Mouse (Mus musculus): ENCODE data around the gene Ccdc138.
"Not testable (repeated sequence)": the region's sequence is repeated elsewhere in the genome, so short reads cannot be mapped to it uniquely, and the experiment has no call there.

Gene Ccdc138

GRCm38 (mm10) chr10:58497320-58498284 lies at the start of gene Ccdc138:
TSS of gene Ccdc138 (plus strand) at chr10:58497948.
- peak; percentile 96 to 97 for DNase-seq

DNA sequence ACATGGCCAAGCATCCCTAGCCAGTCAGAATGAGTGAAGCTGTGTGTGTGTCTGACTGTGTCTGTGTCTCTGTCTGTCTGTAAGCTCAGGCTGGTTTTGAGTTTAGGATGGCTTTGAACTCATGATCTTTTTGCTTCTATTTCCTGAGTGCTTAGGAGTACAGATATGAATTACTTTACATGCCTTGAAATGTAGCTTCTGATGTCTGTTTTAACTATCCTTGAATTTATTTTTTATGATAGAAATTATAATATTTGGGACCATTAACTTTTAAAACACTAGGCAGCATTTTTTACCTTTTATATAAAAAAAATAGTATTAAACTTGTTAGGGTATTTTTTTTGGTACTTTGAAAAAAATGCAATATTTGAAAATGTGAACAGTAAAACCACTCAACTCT lies 46.2 kb upstream of the Ccdc138 start:
- no peak for DNase-seq

GRCm38 (mm10) chr10:58452185-58452584 lies 45.6 kb upstream of the Ccdc138 start:
- DNase-seq: no peak

GRCm38 (mm10) chr10:58459896-58460295 lies 37.9 kb upstream of the Ccdc138 start:
- DNase-seq: no peak

- no peak for DNase-seq
These were observed 20.5 kb upstream of the Ccdc138 start for GRCm38 (mm10) chr10:58477086-58477755.

DNA sequence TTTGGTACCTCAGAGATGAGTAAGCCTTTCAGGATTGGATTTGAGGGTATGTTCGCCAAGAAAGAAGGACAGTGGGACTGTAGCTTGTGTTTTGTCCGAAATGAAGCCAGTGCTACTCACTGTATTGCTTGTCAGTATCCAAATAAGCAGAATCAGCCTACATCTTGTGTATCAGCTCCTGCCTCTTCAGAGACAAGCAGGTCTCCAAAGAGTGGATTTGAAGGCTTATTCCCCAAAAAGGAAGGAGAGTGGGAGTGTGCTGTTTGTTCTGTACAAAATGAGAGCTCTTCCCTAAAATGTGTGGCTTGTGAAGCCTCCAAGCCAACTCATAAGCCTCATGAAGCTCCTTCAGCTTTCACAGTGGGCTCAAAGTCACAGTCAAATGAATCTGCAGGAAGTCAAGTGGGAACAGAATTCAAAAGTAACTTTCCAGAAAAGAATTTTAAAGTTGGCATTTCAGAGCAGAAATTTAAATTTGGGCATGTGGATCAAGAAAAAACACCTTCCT lies 19.6 kb upstream of the Ccdc138 start:
- DNase-seq: no peak

- DNase-seq: no peak
These were observed 17.7 kb upstream of the Ccdc138 start for GRCm38 (mm10) chr10:58479954-58480490.

DNA sequence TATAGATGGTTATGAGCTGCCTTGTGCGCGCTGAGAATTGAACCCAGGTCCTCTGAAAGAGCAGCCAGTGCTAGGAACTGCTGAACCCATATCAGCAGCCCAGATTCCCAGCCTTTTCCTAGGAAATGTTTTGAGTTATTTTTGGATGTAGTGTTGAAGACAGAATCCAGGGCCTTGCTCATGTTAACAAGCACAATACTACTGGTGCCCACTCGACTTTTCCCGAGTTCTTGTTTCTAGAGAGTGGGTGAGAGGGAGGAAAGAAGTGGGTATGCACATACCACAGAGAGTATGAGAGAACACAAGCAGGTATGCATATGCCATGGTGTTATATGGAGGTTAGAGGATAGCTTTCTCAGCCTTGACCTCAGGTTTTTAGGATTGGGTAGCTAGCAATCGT lies 6.7 kb upstream of the Ccdc138 start:
- DNase-seq: no peak

- DNase-seq: no peak
These were observed 2.1 kb upstream of the Ccdc138 start for GRCm38 (mm10) chr10:58495637-58496036.

DNA sequence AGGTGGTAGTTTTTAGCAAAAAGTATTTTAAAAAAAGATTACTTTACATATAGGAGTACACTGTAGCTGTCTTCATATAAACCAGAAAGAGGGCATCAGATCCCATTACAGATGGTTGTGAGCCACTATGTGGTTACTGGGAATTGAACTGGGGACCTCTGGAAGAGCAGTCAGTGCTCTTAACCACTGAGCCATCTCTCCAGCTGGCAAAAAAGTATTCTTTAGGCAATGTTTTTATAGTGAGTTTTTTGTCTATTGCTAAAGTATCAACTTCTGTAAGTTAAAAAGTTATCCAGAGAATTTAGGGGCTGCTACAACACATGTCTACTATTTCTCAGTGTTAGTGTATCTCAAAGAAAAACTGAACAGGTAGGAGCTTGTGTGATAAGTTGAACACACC lies 1.0 kb upstream of the Ccdc138 start:
- DNase-seq: no peak

DNA sequence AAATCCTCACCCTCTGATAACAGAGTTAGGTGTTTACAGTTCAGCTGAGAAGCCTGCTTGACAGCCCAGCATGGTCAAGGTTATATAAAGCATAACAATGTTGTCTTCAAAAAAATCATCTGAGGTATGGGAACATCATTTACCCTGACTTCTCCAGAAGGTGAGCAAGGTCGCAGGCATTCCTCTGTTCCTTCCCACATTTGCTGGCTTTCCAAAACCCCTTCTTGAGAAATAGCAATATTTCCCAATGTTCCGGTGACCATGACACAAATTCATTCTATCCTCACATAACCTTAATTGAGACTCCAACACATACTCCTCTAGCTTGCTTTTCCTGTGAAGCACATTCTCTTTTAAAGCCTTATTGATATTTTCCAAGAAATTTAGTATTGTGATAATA lies 768 bp downstream of the Ccdc138 start:
- DNase-seq: no peak

- DNase-seq: no peak
These were observed 31.6 kb downstream of the Ccdc138 start for GRCm38 (mm10) chr10:58529358-58529757.

DNA sequence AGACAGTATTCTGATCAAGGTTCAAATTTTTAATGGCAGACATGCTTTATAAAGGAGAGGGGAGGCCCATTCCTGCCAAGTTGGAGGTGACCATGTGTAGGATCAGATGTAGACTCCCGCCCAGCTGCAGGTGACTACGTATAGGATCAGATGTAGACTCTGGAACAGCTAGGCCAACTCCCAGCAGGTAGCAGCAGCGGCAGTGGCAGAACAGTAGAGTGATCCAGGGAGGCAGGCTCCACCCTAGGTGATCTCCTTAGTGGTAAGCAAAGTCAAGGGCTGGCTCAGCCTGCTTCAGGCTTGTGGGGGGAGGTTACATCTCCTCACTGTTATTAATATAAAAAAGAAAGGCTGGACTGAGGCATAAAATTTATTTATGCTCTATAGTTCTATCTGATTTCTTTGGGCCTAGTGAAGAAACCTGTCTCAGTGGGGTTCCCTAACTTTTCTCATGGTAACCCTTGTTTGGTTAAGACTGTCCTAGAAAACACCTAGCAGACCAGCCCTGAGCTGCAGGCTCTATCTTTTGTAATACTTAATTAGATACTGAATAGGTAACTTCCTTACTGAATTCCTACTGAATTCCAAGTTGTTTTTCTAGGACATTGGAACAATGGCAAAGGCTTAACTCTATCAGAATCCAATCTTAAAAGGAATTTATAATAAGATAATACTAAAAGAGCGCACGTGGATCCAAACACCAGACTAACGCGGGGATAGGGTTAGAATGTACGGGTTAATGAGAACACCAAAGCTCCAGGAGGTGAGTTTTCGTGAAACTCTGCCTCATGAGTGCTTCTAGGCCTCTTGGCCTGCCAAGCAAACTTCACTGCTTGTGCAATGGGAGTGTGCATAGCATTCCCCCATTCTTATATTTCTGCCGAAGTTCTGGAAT lies 33.4 kb downstream of the Ccdc138 start:
- no peak for DNase-seq

- no peak for DNase-seq
These were observed 34.4 kb downstream of the Ccdc138 start for GRCm38 (mm10) chr10:58532177-58532576.

DNA sequence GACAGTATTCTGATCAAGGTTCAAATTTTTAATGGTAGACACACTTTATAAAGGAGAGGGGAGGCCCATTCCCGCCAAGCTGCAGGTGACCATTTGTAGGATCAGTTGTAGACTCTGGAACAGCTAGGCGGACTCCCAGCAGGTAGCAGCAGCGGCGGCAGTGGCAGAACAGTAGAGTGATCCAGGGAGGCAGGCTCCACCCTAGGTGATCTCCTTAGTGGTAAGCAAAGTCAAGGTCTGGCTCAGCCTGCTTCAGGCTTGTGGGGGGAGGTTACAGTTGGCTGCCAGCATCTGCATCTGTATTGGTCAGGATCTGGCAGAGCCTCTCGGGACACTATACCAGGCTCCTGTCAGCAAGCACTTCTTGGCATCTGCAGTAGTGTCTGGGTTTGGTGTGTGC lies 38.5 kb downstream of the Ccdc138 start:
- not testable (repeated sequence) for DNase-seq

- no peak for DNase-seq
These were observed 42.9 kb downstream of the Ccdc138 start for GRCm38 (mm10) chr10:58540613-58541012.

GRCm38 (mm10) chr10:58548739-58549138 lies 51.0 kb downstream of the Ccdc138 start:
- peak in 1 of 2 experiments; percentile 46 for DNase-seq

DNA sequence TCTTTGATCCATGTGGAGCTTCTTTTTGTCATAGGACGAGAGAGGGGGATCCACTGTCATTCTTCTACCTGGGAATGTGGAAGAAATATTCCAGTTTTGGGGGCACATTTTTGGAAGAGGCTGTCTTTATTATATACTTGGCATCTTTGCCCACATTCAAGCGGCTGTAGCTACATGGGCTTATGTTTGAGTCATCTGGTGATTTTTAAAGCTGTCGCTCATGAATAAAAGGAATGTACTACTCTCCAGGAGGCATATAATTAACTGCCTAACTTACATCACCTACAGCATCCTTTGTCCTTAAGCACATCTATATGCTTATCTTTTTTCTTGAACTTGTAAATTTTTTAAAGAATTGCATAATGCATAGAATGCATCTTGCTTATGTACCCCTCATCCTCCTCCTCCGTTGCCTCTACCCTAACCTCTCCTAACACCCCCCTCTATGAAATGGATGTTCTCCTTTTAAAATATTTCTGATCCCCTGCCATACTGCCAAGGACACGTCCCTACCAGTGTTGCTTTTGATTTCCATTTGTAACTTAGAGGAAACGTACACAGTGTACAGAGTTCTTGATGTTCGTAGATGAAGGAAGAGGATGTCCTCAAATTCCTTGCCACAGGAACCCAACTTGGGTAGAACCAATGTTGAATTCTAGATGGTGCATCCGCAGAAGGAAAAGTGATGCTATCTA lies 57.1 kb downstream of the Ccdc138 start:
- DNase-seq: no peak

DNA sequence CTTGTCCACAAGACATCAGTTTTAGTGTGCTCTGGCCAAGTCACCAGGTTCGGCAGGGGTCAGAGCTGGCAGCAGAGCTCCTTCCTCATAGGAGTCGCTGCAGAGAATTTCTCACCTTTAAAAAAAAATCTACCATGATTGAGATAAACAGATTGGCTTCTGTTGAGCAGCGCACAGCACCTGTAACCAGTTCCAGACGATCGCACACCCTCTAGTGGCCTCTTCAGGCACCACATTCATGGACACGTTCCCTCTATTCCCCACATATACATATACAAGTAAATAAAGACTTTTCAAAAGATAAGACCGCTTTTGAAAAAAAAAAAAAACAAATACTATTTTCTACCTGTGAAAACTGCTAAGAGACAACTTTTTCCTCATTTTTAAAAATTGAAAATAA lies 61.4 kb downstream of the Ccdc138 start:
- peak; percentile 63 to 74 for DNase-seq

DNA sequence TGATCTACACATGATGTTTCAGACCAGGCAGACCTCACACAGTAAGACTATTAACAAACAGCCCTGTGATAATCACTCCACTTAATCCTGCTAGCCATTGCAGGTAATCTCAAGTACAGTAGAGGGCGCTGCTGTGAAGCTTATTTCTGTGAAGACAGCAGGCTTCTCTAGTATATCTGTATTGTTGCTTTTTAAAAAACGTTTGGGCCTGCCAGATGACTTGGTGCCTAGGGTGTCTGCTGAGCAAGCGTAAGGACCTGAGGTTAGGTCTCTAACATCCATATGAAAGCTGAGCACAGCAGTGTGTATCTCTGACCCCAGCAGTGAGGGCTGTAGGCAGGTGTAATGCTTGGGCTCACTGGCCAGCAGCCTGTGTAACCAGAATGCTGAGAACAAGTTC lies 62.2 kb downstream of the Ccdc138 start:
- DNase-seq: peak in 1 of 2 experiments; percentile 62

DNA sequence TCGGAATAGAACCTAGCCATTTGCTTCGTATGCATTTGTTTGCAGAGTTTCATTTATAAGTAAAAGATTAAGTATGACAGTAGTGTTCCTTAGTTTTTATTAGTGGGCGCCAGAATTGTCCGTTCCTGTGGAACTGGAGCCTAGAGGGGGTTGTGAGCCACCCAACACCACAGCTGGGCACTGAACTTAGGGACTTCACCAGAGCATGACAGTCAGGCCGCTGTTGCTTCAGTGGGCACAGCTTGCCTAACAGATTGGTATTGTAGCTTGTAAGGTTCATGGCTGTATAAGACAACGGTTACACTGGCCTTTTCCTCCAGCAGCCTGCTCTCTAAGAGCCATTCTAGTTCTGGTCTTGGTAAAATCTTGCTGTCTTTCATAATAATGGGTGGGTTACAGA lies 62.8 kb downstream of the Ccdc138 start:
- no peak for DNase-seq
